Mouse (Mus musculus): ENCODE measurements around the gene Samd15. TPM values are rescaled to one million over a fixed set of nuclear protein-coding genes. Genes with fewer than 3 reads are reported as not detected.
"Not testable (repeated sequence)": the region's sequence is repeated elsewhere in the genome, so short reads cannot be mapped to it uniquely, and the experiment has no call there.

Gene Samd15
- polyA plus RNA-seq, 1 experiment: not detected

DNA sequence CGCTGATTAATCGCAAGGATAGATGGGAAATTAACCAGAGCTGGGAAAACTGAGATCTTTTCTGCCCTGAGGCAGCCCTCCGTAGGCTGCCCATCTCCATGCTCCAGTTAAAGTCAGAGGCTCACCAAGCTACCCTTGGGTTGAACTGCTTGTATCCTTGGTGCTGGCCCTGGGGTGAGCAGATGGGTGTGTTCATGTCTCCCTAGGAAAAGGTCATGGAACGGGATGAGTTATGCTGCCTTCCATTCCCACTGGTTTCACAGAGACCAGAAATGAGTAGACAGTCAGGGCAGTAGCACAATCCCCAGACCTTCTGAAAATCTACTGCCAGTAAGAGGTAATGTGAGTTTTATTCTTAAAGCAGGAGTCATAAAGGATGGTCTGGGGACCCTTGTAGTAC, 21.9 kb upstream of the Samd15 start:
- TF ChIP-seq POLR2A (IDR thresholded peaks at IDR 0.05; ENCODE audit: low read depth, low read length) (no peak), CTCF (IDR thresholded peaks at IDR 0.05; ENCODE audit: extremely low read depth, insufficient read length, insufficient replicate concordance, low read depth, low read length) (no peak)
- 98% methylated on average over 4 of the region's 4 CpGs for WGBS
- Histone ChIP-seq H3K4me3 (ENCODE audit: low read depth, low read length) (no peak overlapping the region), H3K27ac (ENCODE audit: insufficient read depth, low read depth, low read length) (no peak overlapping the region), H3K36me3 (ENCODE audit: control insufficient read depth, insufficient read depth, low read length) (no peaks in the 10 kb centered on the region), H3K4me1 (ENCODE audit: control insufficient read depth, insufficient read depth, insufficient read length, low read length) (no peaks in the 10 kb centered on the region), H3K27me3 (ENCODE audit: control insufficient read depth, insufficient read depth, low read length) (no peaks in the 10 kb centered on the region)

DNA sequence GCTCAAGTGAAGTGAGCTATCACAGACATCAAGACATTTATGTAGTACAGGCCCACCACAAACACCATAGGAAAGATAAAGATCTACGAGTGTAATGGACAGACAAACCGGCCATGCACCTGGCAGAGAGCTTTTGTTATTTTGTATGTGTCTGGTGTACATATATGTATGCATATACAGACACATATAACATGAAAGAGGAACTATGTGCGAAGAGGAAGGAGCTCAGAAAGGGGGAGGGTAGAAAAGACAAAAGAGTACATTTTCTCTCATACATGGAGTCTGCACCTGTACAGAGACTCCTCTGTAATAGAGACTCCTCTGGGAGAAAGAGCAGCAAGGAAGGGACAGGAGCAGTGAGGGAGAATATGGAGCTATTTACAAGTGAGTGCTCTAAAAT, 6.5 kb upstream of the Samd15 start:
- TF ChIP-seq POLR2A (IDR thresholded peaks at IDR 0.05; ENCODE audit: low read depth, low read length): no peak
- no peak for TF ChIP-seq CTCF (IDR thresholded peaks at IDR 0.05; ENCODE audit: extremely low read depth, insufficient read length, insufficient replicate concordance, low read depth, low read length)
- Histone ChIP-seq H3K36me3 (ENCODE audit: control insufficient read depth, insufficient read depth, low read length) (no peaks in the 10 kb centered on the region), H3K4me1 (ENCODE audit: control insufficient read depth, insufficient read depth, insufficient read length, low read length) (no peaks in the 10 kb centered on the region), H3K27ac (ENCODE audit: insufficient read depth, low read depth, low read length) (no peak overlapping the region), H3K27me3 (ENCODE audit: control insufficient read depth, insufficient read depth, low read length) (no peaks in the 10 kb centered on the region), H3K4me3 (ENCODE audit: low read depth, low read length) (no peak overlapping the region)
- 78% methylated on average over 3 of the region's 3 CpGs for WGBS

DNA sequence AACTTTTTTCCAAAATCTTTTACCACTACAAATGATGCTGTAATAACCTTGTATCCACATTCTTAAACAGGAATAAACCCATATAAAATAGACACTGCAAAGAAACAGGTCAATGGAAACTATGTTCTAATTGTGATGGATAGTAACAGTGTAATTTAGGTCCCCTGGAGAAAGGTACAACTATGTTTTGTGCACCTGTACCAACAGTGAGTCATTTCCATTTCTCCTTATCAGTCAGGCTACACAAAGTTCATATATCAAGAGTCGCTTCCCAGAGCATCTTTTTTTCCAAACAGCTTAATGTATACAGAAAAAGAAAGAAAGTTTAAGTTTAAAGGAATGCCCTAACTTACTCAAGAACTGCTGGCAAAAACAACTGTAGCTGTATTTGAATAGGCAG, 4.5 kb upstream of the Samd15 start:
- Histone ChIP-seq H3K36me3 (ENCODE audit: control insufficient read depth, insufficient read depth, low read length) (no peaks in the 10 kb centered on the region), H3K27me3 (ENCODE audit: control insufficient read depth, insufficient read depth, low read length) (no peaks in the 10 kb centered on the region), H3K4me1 (ENCODE audit: control insufficient read depth, insufficient read depth, insufficient read length, low read length) (no peaks in the 10 kb centered on the region), H3K27ac (ENCODE audit: insufficient read depth, low read depth, low read length) (no peak overlapping the region), H3K4me3 (ENCODE audit: low read depth, low read length) (no peak overlapping the region)
- 20% methylated on average over 1 of the region's 1 CpGs for WGBS
- no peak for TF ChIP-seq POLR2A (IDR thresholded peaks at IDR 0.05; ENCODE audit: low read depth, low read length)
- TF ChIP-seq CTCF (IDR thresholded peaks at IDR 0.05; ENCODE audit: extremely low read depth, insufficient read length, insufficient replicate concordance, low read depth, low read length): no peak

DNA sequence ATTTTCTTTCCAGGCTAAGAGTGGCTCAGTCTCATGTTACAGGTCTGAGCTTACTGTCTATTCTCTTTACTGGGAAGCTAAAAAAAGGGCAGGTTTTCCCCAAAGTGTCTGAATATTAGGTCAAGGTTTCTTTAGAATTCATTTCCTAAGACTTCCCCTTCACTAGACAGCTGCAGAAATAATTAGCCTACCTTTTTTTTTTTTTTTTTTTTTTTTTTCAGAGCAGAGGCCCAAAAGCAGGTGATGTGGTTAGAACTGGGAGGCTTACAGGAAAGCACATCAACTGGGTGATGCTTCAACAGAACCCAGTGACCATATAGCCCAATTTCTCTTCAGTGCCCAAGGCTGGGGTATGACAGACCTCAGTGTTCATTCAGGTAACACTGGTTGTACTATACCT, 3.2 kb upstream of the Samd15 start:
- Histone ChIP-seq H3K36me3 (ENCODE audit: control insufficient read depth, insufficient read depth, low read length) (no peaks in the 10 kb centered on the region), H3K27ac (ENCODE audit: insufficient read depth, low read depth, low read length) (no peak overlapping the region), H3K27me3 (ENCODE audit: control insufficient read depth, insufficient read depth, low read length) (no peaks in the 10 kb centered on the region; the same call in 1 of the 2 replicates), H3K4me1 (ENCODE audit: control insufficient read depth, insufficient read depth, insufficient read length, low read length) (no peaks in the 10 kb centered on the region), H3K4me3 (ENCODE audit: low read depth, low read length) (no peak overlapping the region)
- no peak for TF ChIP-seq CTCF (IDR thresholded peaks at IDR 0.05; ENCODE audit: extremely low read depth, insufficient read length, insufficient replicate concordance, low read depth, low read length)

DNA sequence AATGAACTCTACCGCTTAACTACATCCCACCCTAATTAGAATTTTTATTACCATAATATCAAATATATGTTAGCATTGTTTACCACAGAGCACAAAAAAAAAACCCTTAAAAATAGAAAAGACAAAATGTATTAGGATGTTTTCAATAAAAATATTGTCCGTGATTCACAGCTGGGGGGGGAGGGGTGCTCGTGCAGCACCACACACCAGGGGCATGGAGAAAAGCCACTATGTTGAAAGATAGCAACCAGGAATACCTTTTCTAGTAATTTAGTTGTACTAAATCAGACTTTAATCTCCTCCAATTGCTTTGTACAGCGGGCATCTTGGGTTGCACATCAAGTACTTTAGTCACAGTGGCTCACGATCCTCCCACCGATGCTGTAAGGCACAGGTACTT, 731 bp upstream of the Samd15 start:
- Histone ChIP-seq H3K36me3 (ENCODE audit: control insufficient read depth, insufficient read depth, low read length) (no peaks in the 10 kb centered on the region), H3K4me1 (ENCODE audit: control insufficient read depth, insufficient read depth, insufficient read length, low read length) (no peaks in the 10 kb centered on the region), H3K27me3 (ENCODE audit: control insufficient read depth, insufficient read depth, low read length) (no peaks in the 10 kb centered on the region; the same call in 1 of the 2 replicates), H3K27ac (ENCODE audit: insufficient read depth, low read depth, low read length) (no peak overlapping the region), H3K4me3 (ENCODE audit: low read depth, low read length) (no peak overlapping the region)
- no peak for TF ChIP-seq CTCF (IDR thresholded peaks at IDR 0.05; ENCODE audit: extremely low read depth, insufficient read length, insufficient replicate concordance, low read depth, low read length)
- no peak for TF ChIP-seq POLR2A (IDR thresholded peaks at IDR 0.05; ENCODE audit: low read depth, low read length)
- 71% methylated on average over 6 of the region's 6 CpGs for WGBS

DNA sequence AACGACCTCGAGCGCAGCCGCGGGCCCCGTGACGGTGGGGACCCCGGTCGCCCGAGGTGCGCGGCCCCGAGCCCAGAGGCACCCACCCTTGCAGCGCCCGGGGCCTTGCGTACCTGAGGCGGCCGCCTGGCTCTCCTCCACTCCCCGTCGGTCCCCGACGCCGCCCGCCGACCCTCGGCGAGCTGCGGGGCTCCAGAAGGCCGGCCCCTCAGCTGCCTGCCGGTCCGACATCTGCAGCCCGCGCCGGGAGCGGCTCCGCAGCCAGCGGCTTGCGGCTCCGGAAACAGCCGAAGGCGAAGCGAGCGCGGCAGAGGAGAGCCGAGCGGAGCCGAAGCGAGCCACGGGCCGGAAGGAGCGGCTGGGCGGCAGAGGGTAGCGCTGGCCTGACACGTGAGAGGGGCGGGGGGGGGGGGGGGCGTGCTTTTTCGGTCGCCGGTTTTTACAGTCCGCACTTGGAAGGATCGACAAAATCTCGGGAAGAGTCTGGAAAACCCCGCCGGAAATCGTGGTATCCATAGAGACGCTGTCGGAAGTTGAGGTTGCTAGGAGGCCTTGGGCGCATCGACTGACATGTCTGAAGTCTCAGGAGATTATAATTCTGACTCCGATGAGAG, 557 bp downstream of the Samd15 start, which contains the start of gene Tmed8:
Gene Tmed8, minus strand, starts transcription at position 482 of the 614 bp plus-strand sequence.
- no peaks in the 10 kb centered on the region; the same call in 1 of the 2 replicates for H3K27me3 ChIP-seq (ENCODE audit: control insufficient read depth, insufficient read depth, low read length)
- peak within 1 kb of the TSS; percentile 84 for H3K4me3 ChIP-seq (ENCODE audit: low read depth, low read length)
- no peaks in the 10 kb centered on the region for H3K36me3 ChIP-seq (ENCODE audit: control insufficient read depth, insufficient read depth, low read length)
- no peak within 1 kb of the TSS for H3K27ac ChIP-seq (ENCODE audit: insufficient read depth, low read depth, low read length)
- under 1% methylated on average over 70 of the region's 70 CpGs for WGBS
- TF ChIP-seq POLR2A (IDR thresholded peaks at IDR 0.05; ENCODE audit: low read depth, low read length): no peak
- no peak for TF ChIP-seq CTCF (IDR thresholded peaks at IDR 0.05; ENCODE audit: extremely low read depth, insufficient read length, insufficient replicate concordance, low read depth, low read length)
- H3K4me1 ChIP-seq (ENCODE audit: control insufficient read depth, insufficient read depth, insufficient read length, low read length): no peaks in the 10 kb centered on the region

DNA sequence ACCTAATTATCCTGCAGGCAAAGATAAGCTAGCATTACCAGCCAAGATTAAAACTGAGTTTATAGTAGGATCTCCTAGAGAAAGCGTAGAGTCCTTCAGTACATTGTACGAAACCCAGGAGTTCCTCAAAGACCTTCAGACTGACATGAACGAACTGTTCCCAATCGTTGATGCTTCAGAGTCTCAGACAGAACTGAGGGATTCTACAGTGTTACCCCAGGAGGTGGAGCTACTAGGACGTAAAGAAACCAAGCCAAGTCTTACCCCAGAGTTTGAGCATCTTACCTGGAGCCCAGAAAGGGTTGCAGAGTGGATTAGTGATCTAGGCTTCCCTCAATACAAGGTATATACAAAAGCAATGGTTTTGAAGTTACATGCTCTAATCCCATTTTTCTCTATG, 2.2 kb downstream of the Samd15 start:
- no peak overlapping the region for H3K4me3 ChIP-seq (ENCODE audit: low read depth, low read length)
- TF ChIP-seq CTCF (IDR thresholded peaks at IDR 0.05; ENCODE audit: extremely low read depth, insufficient read length, insufficient replicate concordance, low read depth, low read length) (no peak), POLR2A (IDR thresholded peaks at IDR 0.05; ENCODE audit: low read depth, low read length) (no peak)
- no peaks in the 10 kb centered on the region; the same call in 1 of the 2 replicates for H3K27me3 ChIP-seq (ENCODE audit: control insufficient read depth, insufficient read depth, low read length)
- no peaks in the 10 kb centered on the region for H3K36me3 ChIP-seq (ENCODE audit: control insufficient read depth, insufficient read depth, low read length)
- 51% methylated on average over 5 of the region's 5 CpGs for WGBS
- no peaks in the 10 kb centered on the region for H3K4me1 ChIP-seq (ENCODE audit: control insufficient read depth, insufficient read depth, insufficient read length, low read length)
- H3K27ac ChIP-seq (ENCODE audit: insufficient read depth, low read depth, low read length): no peak overlapping the region

DNA sequence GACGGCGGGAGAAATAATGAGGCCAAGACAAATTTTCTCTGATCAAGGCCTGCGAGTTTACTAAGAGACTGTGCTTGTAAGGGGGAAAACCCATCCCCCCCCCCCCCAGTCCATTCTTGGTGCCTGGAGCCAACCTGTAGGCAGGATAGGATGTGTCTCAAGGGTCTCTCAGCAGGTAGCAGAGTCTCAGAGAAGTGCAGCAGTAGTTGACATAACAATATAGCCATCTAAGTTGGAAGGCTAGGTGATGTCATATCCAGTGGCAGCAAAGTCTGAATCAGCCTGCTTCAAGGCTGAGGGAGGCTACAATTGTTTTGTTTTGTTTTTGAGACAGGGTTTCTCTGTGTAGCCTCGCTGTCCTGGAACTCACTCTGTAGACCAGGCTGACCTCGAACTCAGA, 6.3 kb downstream of the Samd15 start:
- H3K27me3 ChIP-seq (ENCODE audit: control insufficient read depth, insufficient read depth, low read length); H3K27ac ChIP-seq (ENCODE audit: insufficient read depth, low read depth, low read length); H3K4me3 ChIP-seq (ENCODE audit: low read depth, low read length); H3K4me1 ChIP-seq (ENCODE audit: control insufficient read depth, insufficient read depth, insufficient read length, low read length); H3K36me3 ChIP-seq (ENCODE audit: control insufficient read depth, insufficient read depth, low read length): not testable (repeated sequence)
- WGBS: 95% methylated on average over 5 of the region's 5 CpGs
